Mouse (Mus musculus): ENCODE data around the gene Fam198a. TPM values are rescaled to one million over a fixed set of nuclear protein-coding genes. Genes with fewer than 3 reads are reported as not detected.

The Fam198a gene
- polyA plus RNA-seq, 1 experiment from 2014 or later: 2.1 TPM

DNA sequence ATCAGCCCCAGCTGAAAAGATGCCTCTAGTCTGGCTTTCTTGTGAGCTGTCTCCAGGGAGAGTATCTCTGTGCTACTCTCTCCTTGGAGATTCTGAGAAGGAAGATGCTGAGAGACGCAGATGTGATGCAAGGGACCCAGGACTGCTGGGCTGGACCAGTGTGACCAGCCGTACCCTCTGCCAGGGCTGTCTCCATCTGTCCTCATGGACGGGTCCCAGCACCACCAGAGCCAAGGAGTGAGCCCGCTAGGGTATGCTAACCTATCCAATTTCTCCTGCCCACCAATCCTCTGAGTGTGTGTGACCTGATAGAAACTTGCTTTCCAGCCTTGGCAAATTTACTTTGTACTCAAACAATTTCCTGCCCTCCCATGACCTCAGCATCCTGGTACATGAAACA lies 38.0 kb upstream of the Fam198a start:
- no peaks in the 10 kb centered on the region for H3K27me3 ChIP-seq
- no peak overlapping the region for H3K9ac ChIP-seq
- ATAC-seq (ENCODE audit: low FRiP score, low read depth): no peak
- WGBS: 88% methylated on average over 4 of the region's 4 CpGs
- H3K4me2 ChIP-seq: no peak overlapping the region
- H3K36me3 ChIP-seq: no peaks in the 10 kb centered on the region
- no peaks in the 10 kb centered on the region for H3K4me1 ChIP-seq (replicated peaks)
- no peak overlapping the region for H3K27ac ChIP-seq (replicated peaks)
- no peaks in the 10 kb centered on the region for H3K9me3 ChIP-seq
- H3K4me3 ChIP-seq: no peak overlapping the region

DNA sequence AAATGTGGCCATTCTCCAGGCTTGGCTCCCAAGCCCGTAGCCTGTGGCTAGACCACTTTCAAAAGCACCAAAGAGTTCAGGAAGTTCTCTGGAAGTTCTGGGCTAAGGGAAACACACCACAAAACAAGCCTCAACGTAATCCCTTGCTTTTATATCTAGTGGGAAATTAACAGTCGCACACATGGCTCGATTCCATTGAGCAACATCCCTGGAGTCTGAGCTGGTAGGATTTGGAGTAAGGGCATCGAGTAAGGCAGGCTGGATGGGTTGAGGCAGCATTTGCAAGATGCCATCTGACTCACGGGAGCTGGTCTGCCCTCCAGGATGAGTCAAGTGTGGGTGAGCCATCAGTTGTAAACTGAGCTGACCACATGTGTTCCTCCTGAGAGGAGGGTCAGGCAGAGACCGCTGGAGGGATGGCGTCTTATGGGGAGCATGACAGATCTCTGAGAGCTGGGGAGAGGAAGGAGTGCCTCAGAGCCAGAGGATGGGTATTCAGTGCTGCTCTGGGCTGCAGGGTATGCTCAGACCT lies 36.5 kb upstream of the Fam198a start:
- H3K27me3 ChIP-seq: no peaks in the 10 kb centered on the region
- no peaks in the 10 kb centered on the region for H3K4me1 ChIP-seq (replicated peaks)
- no peak overlapping the region for H3K9ac ChIP-seq
- WGBS: 90% methylated on average over 8 of the region's 8 CpGs
- H3K4me3 ChIP-seq: no peak overlapping the region
- H3K27ac ChIP-seq (replicated peaks): no peak overlapping the region
- no peak overlapping the region for H3K4me2 ChIP-seq
- no peaks in the 10 kb centered on the region for H3K36me3 ChIP-seq
- ATAC-seq (ENCODE audit: low FRiP score, low read depth): no peak
- H3K9me3 ChIP-seq: no peaks in the 10 kb centered on the region

DNA sequence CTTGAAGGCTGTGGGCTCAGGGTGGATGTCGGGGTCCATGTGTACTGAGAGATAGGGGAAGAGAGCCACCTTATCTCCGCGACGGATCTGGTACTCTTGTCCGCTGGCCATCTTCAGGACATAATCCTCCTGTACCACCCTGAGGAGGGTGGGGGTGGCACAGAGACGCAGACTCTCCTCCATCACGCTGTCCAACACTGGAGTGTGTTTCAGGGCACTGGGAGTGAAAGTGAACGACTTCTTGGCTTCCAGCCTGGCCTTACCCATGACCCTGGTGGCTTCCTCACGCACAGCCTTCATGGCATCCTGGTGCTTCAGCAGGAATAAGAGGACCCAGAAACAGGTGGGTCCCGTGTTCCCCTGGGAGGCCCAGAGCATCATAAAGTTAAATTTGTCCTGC lies 35.7 kb upstream of the Fam198a start:
- H3K27ac ChIP-seq (replicated peaks): no peak overlapping the region
- 89% methylated on average over 10 of the region's 10 CpGs for WGBS
- H3K4me3 ChIP-seq: no peak overlapping the region
- no peaks in the 10 kb centered on the region for H3K9me3 ChIP-seq
- H3K4me1 ChIP-seq (replicated peaks): no peaks in the 10 kb centered on the region
- no peak overlapping the region for H3K4me2 ChIP-seq
- no peaks in the 10 kb centered on the region for H3K36me3 ChIP-seq
- H3K9ac ChIP-seq: no peak overlapping the region
- no peak for ATAC-seq (ENCODE audit: low FRiP score, low read depth)
- no peaks in the 10 kb centered on the region for H3K27me3 ChIP-seq

DNA sequence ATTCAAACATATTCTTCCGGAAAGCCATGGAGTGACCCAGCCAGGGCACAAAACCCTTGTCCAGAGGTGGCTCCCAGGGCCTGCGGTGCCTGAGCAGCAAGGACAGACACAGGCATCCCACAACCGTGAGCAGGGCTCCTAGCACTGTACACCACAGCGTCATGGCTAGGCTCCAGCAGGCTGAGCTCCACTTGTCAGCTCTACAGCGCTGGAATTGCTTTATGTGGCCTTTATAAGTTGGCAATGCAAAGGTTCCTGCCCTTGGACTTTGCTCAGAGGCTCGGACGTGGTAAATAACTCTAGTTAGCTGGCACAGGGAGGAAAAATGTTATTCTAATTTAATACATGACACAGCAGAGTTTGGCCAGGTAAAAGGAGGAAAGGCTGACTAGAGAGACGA lies 34.7 kb upstream of the Fam198a start, which contains the start of gene Cyp8b1:
Gene Cyp8b1 (minus strand): TSS at position 204 of the 400 bp plus-strand sequence.
- Histone ChIP-seq H3K9ac (no peak within 1 kb of the TSS), H3K36me3 (no peaks in the 10 kb centered on the region), H3K9me3 (no peaks in the 10 kb centered on the region), H3K4me1 (replicated peaks) (no peaks in the 10 kb centered on the region), H3K4me3 (no peak within 1 kb of the TSS), H3K27me3 (no peaks in the 10 kb centered on the region), H3K4me2 (no peak within 1 kb of the TSS), H3K27ac (replicated peaks) (no peak within 1 kb of the TSS)
- ATAC-seq (ENCODE audit: low FRiP score, low read depth): no peak
- WGBS: 88% methylated on average over 8 of the region's 8 CpGs

DNA sequence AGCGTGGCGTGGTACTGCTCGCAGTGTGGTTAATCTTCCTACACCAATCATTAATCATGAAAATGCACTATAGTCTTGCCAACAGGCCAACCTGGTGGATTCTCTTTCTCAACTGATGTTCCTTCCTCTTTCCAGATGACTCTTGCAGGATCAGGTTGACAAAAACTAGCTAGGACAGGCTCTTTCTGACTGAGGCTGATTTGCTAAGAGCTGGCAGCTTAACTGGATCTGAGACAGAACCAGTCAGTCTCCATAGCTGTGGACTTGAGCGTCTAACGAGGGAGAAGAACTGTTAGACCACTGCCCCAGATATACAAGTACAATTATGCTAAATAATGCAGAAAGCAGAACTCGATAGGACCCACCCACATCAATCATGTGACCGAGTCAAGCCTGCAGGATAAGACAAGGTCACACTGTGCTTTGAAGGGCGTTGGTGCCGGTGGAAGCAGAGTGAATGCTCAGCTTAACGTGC lies 31.7 kb upstream of the Fam198a start:
- no peak overlapping the region for H3K9ac ChIP-seq
- no peak for ATAC-seq (ENCODE audit: low FRiP score, low read depth)
- no peak overlapping the region for H3K4me2 ChIP-seq
- WGBS: 74% methylated on average over 10 of the region's 10 CpGs
- no peak overlapping the region for H3K27ac ChIP-seq (replicated peaks)
- no peaks in the 10 kb centered on the region for H3K36me3 ChIP-seq
- H3K4me1 ChIP-seq (replicated peaks): no peaks in the 10 kb centered on the region
- H3K9me3 ChIP-seq: no peaks in the 10 kb centered on the region
- H3K4me3 ChIP-seq: no peak overlapping the region
- no peaks in the 10 kb centered on the region for H3K27me3 ChIP-seq

DNA sequence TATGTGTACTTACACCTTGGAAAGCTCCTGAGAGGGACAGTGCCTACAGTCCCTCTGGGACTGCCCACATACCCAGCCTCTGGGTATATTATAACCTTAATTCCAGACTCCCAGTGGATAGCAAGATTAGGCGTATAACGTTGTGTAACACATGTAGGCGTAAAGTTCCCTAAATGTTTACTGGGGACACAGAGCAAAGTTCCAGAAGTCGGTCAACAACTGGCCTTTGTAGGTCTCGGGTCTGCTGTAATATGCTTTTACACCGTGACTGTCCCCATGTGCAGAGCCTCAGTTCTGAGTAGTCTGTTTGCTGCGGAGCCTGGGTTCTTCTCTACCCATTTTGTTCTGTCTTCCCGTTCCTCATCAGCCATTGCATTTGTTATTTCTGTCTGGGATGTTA lies 27.3 kb upstream of the Fam198a start:
- WGBS: 91% methylated on average over 8 of the region's 8 CpGs
- Histone ChIP-seq H3K4me1 (replicated peaks) (no peaks in the 10 kb centered on the region), H3K9ac (no peak overlapping the region), H3K27ac (replicated peaks) (no peak overlapping the region), H3K4me3 (no peak overlapping the region), H3K27me3 (no peaks in the 10 kb centered on the region), H3K36me3 (no peaks in the 10 kb centered on the region), H3K4me2 (no peak overlapping the region), H3K9me3 (no peaks in the 10 kb centered on the region)
- ATAC-seq (ENCODE audit: low FRiP score, low read depth): no peak

DNA sequence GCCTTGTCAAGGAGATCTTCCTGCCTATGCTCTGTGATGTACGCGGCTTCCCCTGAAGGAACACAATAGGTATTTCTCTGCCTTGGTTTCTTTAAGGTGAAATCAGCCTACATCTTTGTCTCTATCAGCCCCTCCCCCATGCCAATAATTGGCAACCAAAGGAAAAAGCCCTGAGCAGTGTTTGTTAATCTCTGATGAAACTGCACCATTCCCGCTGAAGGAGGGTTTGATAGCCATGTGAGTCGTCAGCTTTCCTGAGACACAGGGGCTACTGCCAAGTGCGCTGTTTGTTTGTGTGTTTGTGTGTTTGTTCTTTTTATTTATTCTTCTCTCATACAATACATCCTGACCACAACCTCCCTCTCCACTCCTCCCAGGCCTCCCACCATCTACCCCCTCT lies 26.9 kb upstream of the Fam198a start:
- Histone ChIP-seq H3K4me3 (no peak overlapping the region), H3K4me2 (no peak overlapping the region), H3K36me3 (no peaks in the 10 kb centered on the region), H3K9me3 (no peaks in the 10 kb centered on the region), H3K27ac (replicated peaks) (no peak overlapping the region), H3K4me1 (replicated peaks) (no peaks in the 10 kb centered on the region), H3K9ac (no peak overlapping the region), H3K27me3 (no peaks in the 10 kb centered on the region)
- no peak for ATAC-seq (ENCODE audit: low FRiP score, low read depth)
- WGBS: 77% methylated on average over 5 of the region's 5 CpGs

DNA sequence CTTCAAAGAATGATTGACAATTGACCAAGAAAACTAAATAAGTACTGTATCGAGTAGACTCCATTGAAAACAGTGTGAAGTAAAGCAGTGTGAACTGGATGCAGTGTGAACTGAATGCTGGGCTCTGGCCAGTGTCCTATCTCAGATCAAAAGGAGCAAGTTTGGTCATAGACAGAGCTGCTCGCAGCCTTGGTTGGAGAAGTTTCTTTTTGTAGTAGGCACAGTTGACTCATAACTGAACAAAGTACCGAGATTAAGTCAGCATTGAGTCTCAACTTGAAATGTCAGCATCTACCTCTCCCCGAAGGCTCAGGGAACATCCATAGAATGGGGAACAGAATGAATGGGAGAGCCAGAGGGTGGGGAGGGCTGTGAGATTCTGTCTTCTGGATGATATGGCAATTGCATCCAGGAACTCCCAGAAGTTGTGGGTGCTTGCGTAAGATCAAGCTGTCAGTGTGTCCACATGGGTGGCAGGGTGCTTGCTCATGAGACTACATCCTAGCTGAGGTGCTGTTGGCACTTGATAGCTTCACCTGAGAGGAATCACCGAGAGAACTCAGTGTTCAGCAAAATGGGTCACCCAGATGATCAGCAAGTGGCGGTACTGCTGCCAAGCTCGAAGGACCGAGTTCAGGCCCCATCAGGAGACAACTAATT lies 25.8 kb upstream of the Fam198a start:
- H3K36me3 ChIP-seq: no peaks in the 10 kb centered on the region
- no peaks in the 10 kb centered on the region for H3K4me1 ChIP-seq (replicated peaks)
- H3K27ac ChIP-seq (replicated peaks): no peak overlapping the region
- ATAC-seq (ENCODE audit: low FRiP score, low read depth): no peak
- no peaks in the 10 kb centered on the region for H3K9me3 ChIP-seq
- no peaks in the 10 kb centered on the region for H3K27me3 ChIP-seq
- 88% methylated on average over 9 of the region's 9 CpGs for WGBS
- no peak overlapping the region for H3K9ac ChIP-seq
- no peak overlapping the region for H3K4me2 ChIP-seq
- H3K4me3 ChIP-seq: no peak overlapping the region

DNA sequence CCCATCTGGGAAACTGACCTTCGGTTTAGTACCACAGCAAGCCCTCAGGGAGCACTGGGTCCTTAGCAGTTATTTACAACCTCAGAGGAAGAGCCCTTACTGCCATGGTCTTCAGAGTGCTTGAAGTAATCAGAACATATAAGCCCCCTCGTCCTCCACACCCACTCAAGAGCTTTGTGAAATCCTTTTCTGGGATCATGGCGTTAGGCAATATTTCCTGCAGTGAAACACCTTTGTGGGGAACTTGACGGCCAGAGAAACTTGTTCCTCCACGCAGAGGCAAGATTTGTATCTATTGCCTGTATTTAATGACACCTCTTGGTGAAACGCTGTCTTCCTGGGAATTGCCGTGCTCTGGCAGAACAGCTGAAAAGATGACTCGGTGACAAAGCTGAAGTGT lies 24.8 kb upstream of the Fam198a start:
- H3K4me2 ChIP-seq: no peak overlapping the region

DNA sequence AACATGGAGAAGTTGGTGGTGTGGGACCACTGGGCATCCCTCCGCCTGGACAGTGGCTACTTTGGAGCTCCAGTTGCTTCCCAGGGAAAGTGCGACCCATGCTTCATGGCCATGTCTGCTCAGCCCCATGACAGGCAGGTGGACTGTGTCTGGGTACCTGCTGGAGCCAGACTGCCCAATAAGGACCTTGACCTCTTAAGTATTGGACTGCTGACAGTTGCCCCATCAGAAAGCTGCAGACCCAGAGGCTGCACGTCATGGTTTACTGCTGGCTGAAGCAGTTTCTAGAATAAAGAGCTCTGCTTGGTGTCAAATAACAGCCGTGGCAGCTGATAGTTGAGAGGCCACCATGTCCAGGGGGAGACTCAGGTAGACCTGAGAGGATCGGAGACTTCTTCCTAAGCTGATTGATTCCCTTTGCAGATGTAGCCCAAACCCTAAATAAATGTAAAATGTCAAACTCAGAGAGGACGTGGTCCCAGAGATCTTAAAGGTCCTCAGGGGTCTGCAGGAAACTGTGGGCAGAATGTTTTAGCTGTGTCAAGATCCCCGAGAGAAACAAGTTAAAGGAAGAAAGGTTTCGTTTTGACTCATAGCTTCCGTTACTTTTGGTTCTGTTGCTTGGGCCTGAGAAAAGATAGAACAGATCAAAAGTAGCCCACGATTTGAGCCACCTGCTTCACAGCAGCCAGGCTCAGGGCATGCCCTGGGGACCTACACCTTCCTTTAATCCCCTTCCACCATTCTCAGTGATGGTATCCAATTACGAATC lies 24.0 kb upstream of the Fam198a start:
- WGBS: 76% methylated on average over 11 of the region's 11 CpGs
- Histone ChIP-seq H3K9ac (no peak overlapping the region), H3K27me3 (no peaks in the 10 kb centered on the region), H3K4me2 (no peak overlapping the region), H3K36me3 (no peaks in the 10 kb centered on the region), H3K4me1 (replicated peaks) (no peaks in the 10 kb centered on the region), H3K4me3 (no peak overlapping the region), H3K9me3 (no peaks in the 10 kb centered on the region), H3K27ac (replicated peaks) (no peak overlapping the region)
- ATAC-seq (ENCODE audit: low FRiP score, low read depth): no peak

More for the DNA sequence above, 24.8 kb upstream of the Fam198a start:
- Histone ChIP-seq H3K27ac (replicated peaks) (no peak overlapping the region), H3K4me3 (no peak overlapping the region), H3K36me3 (no peaks in the 10 kb centered on the region), H3K9me3 (no peaks in the 10 kb centered on the region), H3K4me1 (replicated peaks) (no peaks in the 10 kb centered on the region), H3K27me3 (no peaks in the 10 kb centered on the region), H3K9ac (no peak overlapping the region)
- WGBS: 78% methylated on average over 8 of the region's 8 CpGs
- no peak for ATAC-seq (ENCODE audit: low FRiP score, low read depth)

DNA sequence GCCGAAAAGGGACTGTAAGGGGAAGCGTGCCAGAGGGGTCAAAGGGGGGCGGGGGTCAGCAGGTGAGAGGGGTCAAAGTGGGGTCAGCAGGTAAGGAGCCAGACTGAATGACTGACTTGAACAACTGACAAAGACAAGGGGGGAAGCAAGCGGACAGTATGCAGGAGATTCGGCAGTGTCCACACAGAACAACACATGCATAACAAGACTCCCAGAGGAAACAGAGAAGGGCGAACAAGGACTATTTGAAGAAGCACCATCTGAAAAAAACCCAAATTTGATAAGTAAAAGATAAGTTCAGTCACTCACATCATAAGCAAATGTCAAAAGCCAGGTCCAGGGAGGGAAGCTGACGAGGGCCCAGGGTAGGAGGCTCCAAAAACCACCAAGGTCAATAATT lies 23.1 kb upstream of the Fam198a start:
- Histone ChIP-seq H3K9me3 (no peaks in the 10 kb centered on the region), H3K4me1 (replicated peaks) (no peaks in the 10 kb centered on the region), H3K4me2 (no peak overlapping the region), H3K27ac (replicated peaks) (no peak overlapping the region), H3K27me3 (no peaks in the 10 kb centered on the region), H3K9ac (no peak overlapping the region), H3K4me3 (no peak overlapping the region), H3K36me3 (no peaks in the 10 kb centered on the region)
- 90% methylated on average over 7 of the region's 7 CpGs for WGBS
- ATAC-seq (ENCODE audit: low FRiP score, low read depth): no peak

DNA sequence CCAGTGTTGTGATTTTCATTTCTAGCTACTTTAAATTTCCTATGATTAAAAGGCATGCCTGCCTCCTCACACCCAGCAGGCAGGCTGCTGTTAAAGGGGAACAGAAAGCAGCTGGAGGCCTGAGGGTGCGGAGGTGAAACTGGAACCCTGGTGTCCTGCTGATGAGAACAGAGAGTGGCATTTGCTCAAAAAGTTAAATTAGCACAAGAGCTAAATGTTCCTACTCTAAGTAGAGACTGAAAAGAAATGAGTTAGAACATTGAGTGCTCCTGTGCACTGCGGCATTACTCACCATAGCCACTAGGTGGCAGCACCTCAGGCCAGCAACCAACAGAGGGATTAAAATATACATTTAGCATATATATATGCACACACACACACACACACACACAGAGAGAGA lies 22.3 kb upstream of the Fam198a start:
- Histone ChIP-seq H3K27me3 (no peaks in the 10 kb centered on the region), H3K4me3 (no peak overlapping the region), H3K36me3 (no peaks in the 10 kb centered on the region), H3K9ac (no peak overlapping the region), H3K4me2 (no peak overlapping the region), H3K27ac (replicated peaks) (no peak overlapping the region), H3K4me1 (replicated peaks) (no peaks in the 10 kb centered on the region), H3K9me3 (no peaks in the 10 kb centered on the region)
- no peak for ATAC-seq (ENCODE audit: low FRiP score, low read depth)
- 24% methylated on average over 2 of the region's 2 CpGs for WGBS

All from hindbrain, embryonic 15.5 days (tissue).